Mouse (Mus musculus): ENCODE data around the gene Ceacam2. TPM values are rescaled to one million over a fixed set of nuclear protein-coding genes. Genes with fewer than 3 reads are reported as not detected.
"Not testable (repeated sequence)": the region's sequence is repeated elsewhere in the genome, so short reads cannot be mapped to it uniquely, and the experiment has no call there.

Ceacam2 gene
- polyA plus RNA-seq, 1 experiment from 2014 or later: not detected

DNA sequence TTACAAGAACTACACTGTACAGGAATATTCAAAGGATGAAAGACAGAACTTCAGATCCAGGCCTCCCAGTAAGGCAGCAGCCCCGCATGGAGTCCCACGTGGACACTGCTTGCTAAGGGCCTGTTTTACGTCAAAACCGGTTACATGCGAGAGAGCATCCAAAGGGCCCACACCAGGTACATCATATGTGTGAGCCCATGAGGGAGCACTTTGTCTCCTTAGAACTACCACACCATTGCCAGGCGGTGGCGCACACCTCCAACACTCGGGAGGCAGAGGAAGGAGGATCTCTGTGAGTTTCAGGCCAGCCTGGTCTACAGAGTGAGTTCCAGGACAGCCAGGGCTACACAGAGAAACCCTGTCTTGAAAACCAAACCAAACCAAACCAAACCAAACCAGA lies 58.9 kb downstream of the Ceacam2 start:
- 61% methylated on average over 8 of the region's 8 CpGs for WGBS
- not testable (repeated sequence) for H3K9me3 ChIP-seq (ENCODE audit: low read depth, low read length); H3K27ac ChIP-seq (ENCODE audit: low read depth); ATAC-seq (ENCODE audit: insufficient read depth); H3K4me2 ChIP-seq; H3K27me3 ChIP-seq (ENCODE audit: insufficient read depth, low read length); H3K36me3 ChIP-seq (ENCODE audit: insufficient read depth); H3K4me3 ChIP-seq (ENCODE audit: low read depth, low read length); H3K4me1 ChIP-seq (ENCODE audit: insufficient read depth); H3K9ac ChIP-seq
- DNase-seq: peak; percentile 4
- TF ChIP-seq CTCF (IDR thresholded peaks at IDR 0.05; ENCODE audit: low read depth): peak; percentile 36; the same call in 1 of the 2 replicates

- peak; percentile 66 for TF ChIP-seq CTCF (IDR thresholded peaks at IDR 0.05; ENCODE audit: low read depth)
- no peaks in the 10 kb centered on the region for H3K27me3 ChIP-seq (ENCODE audit: insufficient read depth, low read length)
- no peaks in the 10 kb centered on the region for H3K4me1 ChIP-seq (ENCODE audit: insufficient read depth)
- H3K4me3 ChIP-seq (ENCODE audit: low read depth, low read length): no peak overlapping the region
- DNase-seq: peak; percentile 60
- 0% methylated on average over 1 of the region's 1 CpGs for WGBS
- no peak overlapping the region for H3K27ac ChIP-seq (ENCODE audit: low read depth)
- H3K36me3 ChIP-seq (ENCODE audit: insufficient read depth): no peaks in the 10 kb centered on the region
- H3K4me2 ChIP-seq: no peak overlapping the region
- no peak overlapping the region for H3K9ac ChIP-seq
- ATAC-seq (ENCODE audit: insufficient read depth): no peak
- no peaks in the 10 kb centered on the region for H3K9me3 ChIP-seq (ENCODE audit: low read depth, low read length)
Measured at GRCm38 (mm10) chr7:25479440-25479839, 60.2 kb downstream of the Ceacam2 start.

GRCm38 (mm10) chr7:25477752-25478093 lies 61.9 kb downstream of the Ceacam2 start:
- WGBS: 50% methylated on average over 1 of the region's 2 CpGs
- H3K9ac ChIP-seq; H3K4me3 ChIP-seq (ENCODE audit: low read depth, low read length); H3K4me2 ChIP-seq; H3K36me3 ChIP-seq (ENCODE audit: insufficient read depth); H3K27me3 ChIP-seq (ENCODE audit: insufficient read depth, low read length); H3K27ac ChIP-seq (ENCODE audit: low read depth); DNase-seq; H3K4me1 ChIP-seq (ENCODE audit: insufficient read depth); H3K9me3 ChIP-seq (ENCODE audit: low read depth, low read length): not testable (repeated sequence)
- peak; percentile 41; the same call in 1 of the 2 replicates for ATAC-seq (ENCODE audit: insufficient read depth)

GRCm38 (mm10) chr7:25477091-25477751 lies 62.4 kb downstream of the Ceacam2 start, which contains the start of gene Ceacam1:
TSS of gene Ceacam1 (minus strand) at chr7:25477603.
- H3K36me3 ChIP-seq (ENCODE audit: insufficient read depth); H3K27ac ChIP-seq (ENCODE audit: low read depth); H3K4me1 ChIP-seq (ENCODE audit: insufficient read depth); H3K9ac ChIP-seq; H3K4me2 ChIP-seq; H3K4me3 ChIP-seq (ENCODE audit: low read depth, low read length); H3K27me3 ChIP-seq (ENCODE audit: insufficient read depth, low read length); H3K9me3 ChIP-seq (ENCODE audit: low read depth, low read length): not testable (repeated sequence)
- 16% methylated on average over 5 of the region's 5 CpGs for WGBS
- DNase-seq (peak; percentile 54), ATAC-seq (ENCODE audit: insufficient read depth) (peak; percentile 80)

- H3K4me1 ChIP-seq (ENCODE audit: insufficient read depth); H3K27ac ChIP-seq (ENCODE audit: low read depth); H3K9me3 ChIP-seq (ENCODE audit: low read depth, low read length); H3K36me3 ChIP-seq (ENCODE audit: insufficient read depth); H3K4me3 ChIP-seq (ENCODE audit: low read depth, low read length); H3K9ac ChIP-seq; DNase-seq; ATAC-seq (ENCODE audit: insufficient read depth); H3K4me2 ChIP-seq; H3K27me3 ChIP-seq (ENCODE audit: insufficient read depth, low read length): not testable (repeated sequence)
- WGBS: 83% methylated on average over 6 of the region's 6 CpGs
Measured at GRCm38 (mm10) chr7:25471821-25472220, 67.8 kb downstream of the Ceacam2 start.

Other genes starting within 250 kb of the Ceacam2 start
- 175 and 183 TPM in 2 replicates for gene Pafah1b3, start 241.9 kb downstream of the Ceacam2 start, polyA plus RNA-seq (2014; fragmentation: Nextera tagmentation; extraction: Ambion mirVana)
- 0.26 and 0.29 TPM in 2 replicates for gene Prr19, start 238.4 kb downstream of the Ceacam2 start, polyA plus RNA-seq (2014; fragmentation: Nextera tagmentation; extraction: Ambion mirVana)
- 0.25 TPM in 1 of 2 replicates, not detected in the other for gene Tmem145, start 233.8 kb downstream of the Ceacam2 start, polyA plus RNA-seq (2014; fragmentation: Nextera tagmentation; extraction: Ambion mirVana)
- 12.2 and 14.9 TPM in 2 replicates for gene Megf8, start 222.7 kb downstream of the Ceacam2 start, polyA plus RNA-seq (2014; fragmentation: Nextera tagmentation; extraction: Ambion mirVana)
- gene Cnfn, start 170.1 kb downstream of the Ceacam2 start, polyA plus RNA-seq (2014; fragmentation: Nextera tagmentation; extraction: Ambion mirVana): not detected in 2 replicates
- gene Lipe, start 141.1 kb downstream of the Ceacam2 start, polyA plus RNA-seq (2014; fragmentation: Nextera tagmentation; extraction: Ambion mirVana): 3.8 and 4.0 TPM in 2 replicates
- gene Cxcl17, start 127.0 kb downstream of the Ceacam2 start, polyA plus RNA-seq (2014; fragmentation: Nextera tagmentation; extraction: Ambion mirVana): not detected in 2 replicates
- 2.3 and 2.7 TPM in 2 replicates for gene Ceacam1, start 62.3 kb downstream of the Ceacam2 start, polyA plus RNA-seq (2014; fragmentation: Nextera tagmentation; extraction: Ambion mirVana)
- gene Erich4, start 76.0 kb upstream of the Ceacam2 start, polyA plus RNA-seq (2014; fragmentation: Nextera tagmentation; extraction: Ambion mirVana): not detected in 2 replicates
- 27.8 and 33.5 TPM in 2 replicates for gene Dmac2, start 79.6 kb upstream of the Ceacam2 start, polyA plus RNA-seq (2014; fragmentation: Nextera tagmentation; extraction: Ambion mirVana)
- gene B3gnt8, start 86.8 kb upstream of the Ceacam2 start, polyA plus RNA-seq (2014; fragmentation: Nextera tagmentation; extraction: Ambion mirVana): 3.5 and 4.0 TPM in 2 replicates
- gene Bckdha, start 119.1 kb upstream of the Ceacam2 start, polyA plus RNA-seq (2014; fragmentation: Nextera tagmentation; extraction: Ambion mirVana): 40.2 and 42.1 TPM in 2 replicates
- gene Exosc5, start 119.3 kb upstream of the Ceacam2 start, polyA plus RNA-seq (2014; fragmentation: Nextera tagmentation; extraction: Ambion mirVana): 72.3 and 79.7 TPM in 2 replicates
- 1.6 and 2.8 TPM in 2 replicates for gene Tmem91, start 135.3 kb upstream of the Ceacam2 start, polyA plus RNA-seq (2014; fragmentation: Nextera tagmentation; extraction: Ambion mirVana)
- gene B9d2, start 140.9 kb upstream of the Ceacam2 start, polyA plus RNA-seq (2014; fragmentation: Nextera tagmentation; extraction: Ambion mirVana): 25.1 and 27.6 TPM in 2 replicates
- 4.0 and 4.1 TPM in 2 replicates for gene Tgfb1, start 147.1 kb upstream of the Ceacam2 start, polyA plus RNA-seq (2014; fragmentation: Nextera tagmentation; extraction: Ambion mirVana)
- gene Ccdc97, start 179.2 kb upstream of the Ceacam2 start, polyA plus RNA-seq (2014; fragmentation: Nextera tagmentation; extraction: Ambion mirVana): 28.6 and 29.4 TPM in 2 replicates
- gene Hnrnpul1, start 214.9 kb upstream of the Ceacam2 start, polyA plus RNA-seq (2014; fragmentation: Nextera tagmentation; extraction: Ambion mirVana): 80.3 and 82.0 TPM in 2 replicates
- gene Axl, start 248.8 kb upstream of the Ceacam2 start, polyA plus RNA-seq (2014; fragmentation: Nextera tagmentation; extraction: Ambion mirVana): 44.1 and 46.5 TPM in 2 replicates